Mouse (Mus musculus): Measurements from ENCODE around the gene Mas1. TPM values are rescaled to one million over a fixed set of nuclear protein-coding genes. Genes with fewer than 3 reads are reported as not detected.

Mas1 gene
- not detected in 2 replicates for total RNA-seq (2012; rRNA removed)

GRCm38 (mm10) chr17:12868043-12868442 lies at the start of gene Mas1:
Gene Mas1 (minus strand): TSS chr17:12868143.
- Histone ChIP-seq H3K4me3 (ENCODE audit: insufficient read depth in 1 of 2, low read depth in 1 of 2, low read length in 2 of 2, poor library complexity in 1 of 2, severe bottlenecking in 1 of 2) (no peak within 1 kb of the TSS), H3K27ac (ENCODE audit: insufficient read depth, low read depth, low read length, poor library complexity, severe bottlenecking) (no peak within 1 kb of the TSS), H3K9ac (ENCODE audit: insufficient read depth, low read depth, low read length, poor library complexity, severe bottlenecking) (no peak within 1 kb of the TSS), H3K36me3 (ENCODE audit: control insufficient read depth, insufficient read depth, low read length, poor library complexity, severe bottlenecking) (no peaks in the 10 kb centered on the region), H3K4me1 (ENCODE audit: control insufficient read depth in 2 of 2, insufficient read depth in 2 of 2, low read length in 2 of 2, poor library complexity in 1 of 2) (no peaks in the 10 kb centered on the region; a peak in 2 of 4 replicates), H3K9me3 (ENCODE audit: control insufficient read depth, insufficient read depth, low read depth, low read length) (no peaks in the 10 kb centered on the region)
- TF ChIP-seq ZNF384 (IDR thresholded peaks at IDR 0.05; ENCODE audit: low read depth, low read length) (no peak), CHD2 (IDR thresholded peaks at IDR 0.05; ENCODE audit: low read depth, low read length) (no peak), ZC3H11A (IDR thresholded peaks at IDR 0.05; ENCODE audit: borderline replicate concordance, low read depth, low read length) (no peak), HCFC1 (IDR thresholded peaks at IDR 0.05; ENCODE audit: borderline replicate concordance, insufficient read depth, low read length) (no peak), MAFK (IDR thresholded peaks at IDR 0.05; ENCODE audit: insufficient read depth, low read depth, low read length) (no peak)
- in situ Hi-C loops (cut with MboI; ENCODE audit: low sequenced_read_pairs in 2 of 2, unreplicated experiment in 2 of 2), result no loop called here
- no peak for DNase-seq (ENCODE audit: low read depth, low spot score)

DNA sequence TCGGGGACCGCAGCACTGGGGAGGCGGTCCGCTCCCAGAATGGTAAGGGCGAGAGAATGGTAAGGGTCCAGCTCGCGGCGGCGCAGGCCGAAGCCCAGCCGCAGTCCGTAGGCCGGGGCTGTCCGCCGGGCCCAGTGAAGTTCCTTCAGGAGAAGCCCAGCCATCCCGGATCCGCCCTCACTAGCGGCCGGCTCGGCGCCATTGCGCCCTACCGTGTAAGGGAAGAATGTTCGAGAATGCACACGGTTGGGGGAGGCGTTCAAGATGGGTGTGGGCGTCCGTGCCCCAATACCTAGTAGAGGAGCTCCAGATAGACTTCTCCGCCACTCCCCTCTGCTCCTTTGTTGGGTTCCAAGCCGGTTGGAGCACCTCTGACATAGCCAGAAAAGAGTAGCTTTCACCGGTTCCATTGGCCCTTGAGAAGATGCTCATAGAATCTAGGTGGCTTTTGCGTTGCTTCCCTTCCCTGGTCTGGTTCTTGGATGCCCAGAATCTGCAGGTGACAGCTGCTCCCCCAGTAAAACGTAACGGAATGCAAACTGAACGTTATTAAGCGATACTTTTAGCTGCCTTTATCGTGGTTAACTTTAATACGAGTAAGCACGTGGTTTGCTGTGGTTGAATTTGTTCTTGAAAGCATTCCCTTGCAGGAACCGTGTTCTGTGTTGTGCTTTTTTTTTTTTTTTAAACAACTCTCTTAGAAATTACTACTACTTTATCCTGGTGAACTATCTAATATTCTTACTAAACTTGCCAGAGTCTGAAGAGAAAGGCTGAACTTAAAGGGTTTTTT lies 48.8 kb upstream of the Mas1 start:
- in situ Hi-C loops (cut with MboI; ENCODE audit: low sequenced_read_pairs in 2 of 2, unreplicated experiment in 2 of 2), result no loop called here
- H3K4me1 ChIP-seq (ENCODE audit: control insufficient read depth in 2 of 2, insufficient read depth in 2 of 2, low read length in 2 of 2, poor library complexity in 1 of 2), result peaks cover 2% of the 10 kb centered on the region in 2 experiments; a peak in 1 of 4 replicates
- H3K9ac ChIP-seq (ENCODE audit: insufficient read depth, low read depth, low read length, poor library complexity, severe bottlenecking), result peak overlapping the region; percentile 96
- H3K4me3 ChIP-seq (ENCODE audit: insufficient read depth in 1 of 2, low read depth in 1 of 2, low read length in 2 of 2, poor library complexity in 1 of 2, severe bottlenecking in 1 of 2), result peak overlapping the region; percentile 85 to 90
- peak; percentile 45 for DNase-seq (ENCODE audit: low read depth, low spot score)
- H3K27ac ChIP-seq (ENCODE audit: insufficient read depth, low read depth, low read length, poor library complexity, severe bottlenecking), result peak overlapping the region; percentile 85
- no peaks in the 10 kb centered on the region for H3K9me3 ChIP-seq (ENCODE audit: control insufficient read depth, insufficient read depth, low read depth, low read length)
- TF ChIP-seq HCFC1 (IDR thresholded peaks at IDR 0.05; ENCODE audit: borderline replicate concordance, insufficient read depth, low read length) (no peak), ZNF384 (IDR thresholded peaks at IDR 0.05; ENCODE audit: low read depth, low read length) (no peak), ZC3H11A (IDR thresholded peaks at IDR 0.05; ENCODE audit: borderline replicate concordance, low read depth, low read length) (no peak), CHD2 (IDR thresholded peaks at IDR 0.05; ENCODE audit: low read depth, low read length) (no peak), MAFK (IDR thresholded peaks at IDR 0.05; ENCODE audit: insufficient read depth, low read depth, low read length) (no peak)
- peaks cover 38% of the 10 kb centered on the region for H3K36me3 ChIP-seq (ENCODE audit: control insufficient read depth, insufficient read depth, low read length, poor library complexity, severe bottlenecking)

DNA sequence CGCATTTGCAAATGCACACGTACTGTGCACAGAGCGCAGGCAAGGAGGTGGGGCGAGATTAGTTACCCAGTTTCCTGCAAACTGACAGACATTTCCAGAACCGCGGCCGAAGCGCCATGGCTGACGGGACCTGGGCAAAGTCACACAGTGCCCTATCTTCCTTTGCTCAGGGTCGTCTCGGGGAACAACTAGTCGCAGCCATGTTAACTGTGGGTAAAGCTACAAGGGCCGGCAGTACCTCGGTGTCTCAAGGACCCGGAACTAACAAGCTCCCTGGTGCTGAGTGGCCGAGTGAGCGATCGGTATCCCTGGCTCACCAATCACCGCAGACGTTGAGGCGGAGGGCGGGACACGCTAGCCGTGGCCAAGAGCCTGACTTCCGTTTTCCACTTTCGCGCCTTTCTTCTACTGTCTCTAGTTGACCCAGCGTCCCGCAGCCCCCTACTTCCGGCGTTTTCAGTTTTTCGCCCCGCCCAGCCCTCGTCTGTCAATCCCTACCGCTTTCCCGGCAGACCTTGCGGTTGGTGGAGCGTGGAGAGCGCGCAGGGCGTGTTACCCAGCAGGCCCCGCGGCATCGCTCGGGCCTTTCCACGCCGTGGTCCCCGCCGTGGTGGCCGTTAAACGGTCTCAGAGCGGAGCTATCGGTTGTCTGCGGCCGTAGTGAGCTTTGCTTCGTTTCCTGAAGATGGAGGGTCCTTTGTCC lies 48.1 kb upstream of the Mas1 start, which contains the start of gene Mrpl18:
TSS of gene Mrpl18 (minus strand) at position 465 of the 703 bp plus-strand sequence.
- Histone ChIP-seq H3K36me3 (ENCODE audit: control insufficient read depth, insufficient read depth, low read length, poor library complexity, severe bottlenecking) (peaks cover 33% of the 10 kb centered on the region), H3K9ac (ENCODE audit: insufficient read depth, low read depth, low read length, poor library complexity, severe bottlenecking) (peak within 1 kb of the TSS; percentile 96), H3K4me1 (ENCODE audit: control insufficient read depth in 2 of 2, insufficient read depth in 2 of 2, low read length in 2 of 2, poor library complexity in 1 of 2) (peaks cover 2% of the 10 kb centered on the region in 2 experiments; a peak in 1 of 4 replicates), H3K4me3 (ENCODE audit: insufficient read depth in 1 of 2, low read depth in 1 of 2, low read length in 2 of 2, poor library complexity in 1 of 2, severe bottlenecking in 1 of 2) (peak within 1 kb of the TSS; percentile 87 to 98), H3K27ac (ENCODE audit: insufficient read depth, low read depth, low read length, poor library complexity, severe bottlenecking) (peak within 1 kb of the TSS; percentile 85), H3K9me3 (ENCODE audit: control insufficient read depth, insufficient read depth, low read depth, low read length) (no peaks in the 10 kb centered on the region)
- no peak for TF ChIP-seq ZNF384 (IDR thresholded peaks at IDR 0.05; ENCODE audit: low read depth, low read length)
- no peak for TF ChIP-seq ZC3H11A (IDR thresholded peaks at IDR 0.05; ENCODE audit: borderline replicate concordance, low read depth, low read length)
- peak; percentile 74; the same call in 1 of the 2 replicates for TF ChIP-seq CHD2 (IDR thresholded peaks at IDR 0.05; ENCODE audit: low read depth, low read length)
- peak; percentile 79 for TF ChIP-seq HCFC1 (IDR thresholded peaks at IDR 0.05; ENCODE audit: borderline replicate concordance, insufficient read depth, low read length)
- no peak for TF ChIP-seq MAFK (IDR thresholded peaks at IDR 0.05; ENCODE audit: insufficient read depth, low read depth, low read length)
- in situ Hi-C loops (cut with MboI; ENCODE audit: low sequenced_read_pairs in 2 of 2, unreplicated experiment in 2 of 2), result no loop called here
- peak; percentile 98 for DNase-seq (ENCODE audit: low read depth, low spot score)

- in situ Hi-C loops (cut with MboI; ENCODE audit: low sequenced_read_pairs in 2 of 2, unreplicated experiment in 2 of 2), result no loop called here
- H3K9me3 ChIP-seq (ENCODE audit: control insufficient read depth, insufficient read depth, low read depth, low read length), result no peaks in the 10 kb centered on the region
- peak within 1 kb of the TSS; percentile 87 to 98 for H3K4me3 ChIP-seq (ENCODE audit: insufficient read depth in 1 of 2, low read depth in 1 of 2, low read length in 2 of 2, poor library complexity in 1 of 2, severe bottlenecking in 1 of 2)
- no peak for DNase-seq (ENCODE audit: low read depth, low spot score)
- peaks cover 33% of the 10 kb centered on the region for H3K36me3 ChIP-seq (ENCODE audit: control insufficient read depth, insufficient read depth, low read length, poor library complexity, severe bottlenecking)
- H3K27ac ChIP-seq (ENCODE audit: insufficient read depth, low read depth, low read length, poor library complexity, severe bottlenecking), result peak within 1 kb of the TSS; percentile 85
- H3K9ac ChIP-seq (ENCODE audit: insufficient read depth, low read depth, low read length, poor library complexity, severe bottlenecking), result peak within 1 kb of the TSS; percentile 96
- H3K4me1 ChIP-seq (ENCODE audit: control insufficient read depth in 2 of 2, insufficient read depth in 2 of 2, low read length in 2 of 2, poor library complexity in 1 of 2), result peaks cover 2% of the 10 kb centered on the region in 2 experiments; a peak in 1 of 4 replicates
- TF ChIP-seq MAFK (IDR thresholded peaks at IDR 0.05; ENCODE audit: insufficient read depth, low read depth, low read length) (no peak), CHD2 (IDR thresholded peaks at IDR 0.05; ENCODE audit: low read depth, low read length) (no peak), HCFC1 (IDR thresholded peaks at IDR 0.05; ENCODE audit: borderline replicate concordance, insufficient read depth, low read length) (no peak), ZNF384 (IDR thresholded peaks at IDR 0.05; ENCODE audit: low read depth, low read length) (no peak), ZC3H11A (IDR thresholded peaks at IDR 0.05; ENCODE audit: borderline replicate concordance, low read depth, low read length) (no peak)
Observed at GRCm38 (mm10) chr17:12915488-12915880, 47.5 kb upstream of the Mas1 start, which contains the start of gene Tcp1. Gene Tcp1 (plus strand): TSS chr17:12915701.
